Mouse (Mus musculus): ENCODE measurements around the gene Rbm20. TPM values are rescaled to one million over a fixed set of nuclear protein-coding genes. Genes with fewer than 3 reads are reported as not detected.
A peak's percentile ranks its signal among the peaks of the same experiment; 100 is the strongest.

Rbm20 gene
- polyA plus RNA-seq, 1 experiment from 2014 or later = 2.7 TPM

- no peak for DNase-seq (ENCODE audit: low spot score)
- H3K4me1 ChIP-seq (ENCODE audit: control insufficient read depth, insufficient read depth, low read length) = no peaks in the 10 kb centered on the region
Measured at GRCm38 (mm10) chr19:53757432-53758109, 80.5 kb downstream of the Rbm20 start.

GRCm38 (mm10) chr19:53758881-53759418 is 81.8 kb downstream of the Rbm20 start:
- no peak overlapping the region for H3K4me2 ChIP-seq (ENCODE audit: low read depth, severe bottlenecking)
- no peak for DNase-seq (ENCODE audit: low spot score)
- no peaks in the 10 kb centered on the region for H3K27me3 ChIP-seq (ENCODE audit: control insufficient read depth, insufficient read depth, low read length)
- H3K36me3 ChIP-seq (ENCODE audit: control insufficient read depth, insufficient read depth, low read length) = no peaks in the 10 kb centered on the region
- no peak overlapping the region for H3K4me3 ChIP-seq (ENCODE audit: low read depth, low read length)
- no peak for ATAC-seq (ENCODE audit: insufficient number of reproducible peaks, low FRiP score, low TSS enrichment, low read depth)
- H3K9me3 ChIP-seq (ENCODE audit: control insufficient read depth, low read length) = no peaks in the 10 kb centered on the region
- H3K9ac ChIP-seq (ENCODE audit: low read length) = no peak overlapping the region
- WGBS = 80% methylated on average over 2 of the region's 2 CpGs
- H3K4me1 ChIP-seq (ENCODE audit: control insufficient read depth, insufficient read depth, low read length) = no peaks in the 10 kb centered on the region
- no peak overlapping the region for H3K27ac ChIP-seq (replicated peaks; ENCODE audit: low read depth, low read length)

More at GRCm38 (mm10) chr19:53757432-53758109, 80.5 kb downstream of the Rbm20 start:
- WGBS = 88% methylated on average over 17 of the region's 17 CpGs
- Histone ChIP-seq H3K27ac (replicated peaks; ENCODE audit: low read depth, low read length) (no peak overlapping the region), H3K27me3 (ENCODE audit: control insufficient read depth, insufficient read depth, low read length) (no peaks in the 10 kb centered on the region), H3K4me3 (ENCODE audit: low read depth, low read length) (no peak overlapping the region), H3K36me3 (ENCODE audit: control insufficient read depth, insufficient read depth, low read length) (no peaks in the 10 kb centered on the region), H3K9ac (ENCODE audit: low read length) (no peak overlapping the region), H3K9me3 (ENCODE audit: control insufficient read depth, low read length) (no peaks in the 10 kb centered on the region), H3K4me2 (ENCODE audit: low read depth, severe bottlenecking) (no peak overlapping the region)
- ATAC-seq (ENCODE audit: insufficient number of reproducible peaks, low FRiP score, low TSS enrichment, low read depth) = no peak

- H3K4me2 ChIP-seq (ENCODE audit: low read depth, severe bottlenecking) = no peak overlapping the region
- ATAC-seq (ENCODE audit: insufficient number of reproducible peaks, low FRiP score, low TSS enrichment, low read depth) = no peak
- no peaks in the 10 kb centered on the region for H3K4me1 ChIP-seq (ENCODE audit: control insufficient read depth, insufficient read depth, low read length)
Measured at GRCm38 (mm10) chr19:53760125-53761101, 83.3 kb downstream of the Rbm20 start.

GRCm38 (mm10) chr19:53762749-53763438 is 85.8 kb downstream of the Rbm20 start:
- no peaks in the 10 kb centered on the region for H3K4me1 ChIP-seq (ENCODE audit: control insufficient read depth, insufficient read depth, low read length)
- ATAC-seq (ENCODE audit: insufficient number of reproducible peaks, low FRiP score, low TSS enrichment, low read depth) = no peak
- 79% methylated on average over 8 of the region's 8 CpGs for WGBS
- H3K27ac ChIP-seq (replicated peaks; ENCODE audit: low read depth, low read length) = no peak overlapping the region
- H3K9me3 ChIP-seq (ENCODE audit: control insufficient read depth, low read length) = no peaks in the 10 kb centered on the region
- peak; percentile 34 for DNase-seq (ENCODE audit: low spot score)
- H3K27me3 ChIP-seq (ENCODE audit: control insufficient read depth, insufficient read depth, low read length) = no peaks in the 10 kb centered on the region
- no peak overlapping the region for H3K4me2 ChIP-seq (ENCODE audit: low read depth, severe bottlenecking)
- no peak overlapping the region for H3K4me3 ChIP-seq (ENCODE audit: low read depth, low read length)
- no peak overlapping the region for H3K9ac ChIP-seq (ENCODE audit: low read length)
- H3K36me3 ChIP-seq (ENCODE audit: control insufficient read depth, insufficient read depth, low read length) = no peaks in the 10 kb centered on the region

More at GRCm38 (mm10) chr19:53760125-53761101, 83.3 kb downstream of the Rbm20 start:
- no peak for DNase-seq (ENCODE audit: low spot score)
- Histone ChIP-seq H3K36me3 (ENCODE audit: control insufficient read depth, insufficient read depth, low read length) (no peaks in the 10 kb centered on the region), H3K27ac (replicated peaks; ENCODE audit: low read depth, low read length) (no peak overlapping the region), H3K4me3 (ENCODE audit: low read depth, low read length) (no peak overlapping the region), H3K27me3 (ENCODE audit: control insufficient read depth, insufficient read depth, low read length) (no peaks in the 10 kb centered on the region), H3K9ac (ENCODE audit: low read length) (no peak overlapping the region), H3K9me3 (ENCODE audit: control insufficient read depth, low read length) (no peaks in the 10 kb centered on the region)
- WGBS = 84% methylated on average over 17 of the region's 17 CpGs

GRCm38 (mm10) chr19:53764688-53765478 is 87.8 kb downstream of the Rbm20 start:
- ATAC-seq (ENCODE audit: insufficient number of reproducible peaks, low FRiP score, low TSS enrichment, low read depth) (no peak), DNase-seq (ENCODE audit: low spot score) (no peak)
- Histone ChIP-seq H3K9ac (ENCODE audit: low read length) (no peak overlapping the region), H3K4me2 (ENCODE audit: low read depth, severe bottlenecking) (no peak overlapping the region), H3K4me1 (ENCODE audit: control insufficient read depth, insufficient read depth, low read length) (no peaks in the 10 kb centered on the region), H3K36me3 (ENCODE audit: control insufficient read depth, insufficient read depth, low read length) (no peaks in the 10 kb centered on the region), H3K27me3 (ENCODE audit: control insufficient read depth, insufficient read depth, low read length) (no peaks in the 10 kb centered on the region), H3K4me3 (ENCODE audit: low read depth, low read length) (no peak overlapping the region), H3K27ac (replicated peaks; ENCODE audit: low read depth, low read length) (no peak overlapping the region), H3K9me3 (ENCODE audit: control insufficient read depth, low read length) (no peaks in the 10 kb centered on the region)
- 82% methylated on average over 6 of the region's 7 CpGs for WGBS

- Histone ChIP-seq H3K27me3 (ENCODE audit: control insufficient read depth, insufficient read depth, low read length) (no peaks in the 10 kb centered on the region), H3K4me3 (ENCODE audit: low read depth, low read length) (no peak overlapping the region), H3K9ac (ENCODE audit: low read length) (no peak overlapping the region), H3K9me3 (ENCODE audit: control insufficient read depth, low read length) (no peaks in the 10 kb centered on the region), H3K36me3 (ENCODE audit: control insufficient read depth, insufficient read depth, low read length) (no peaks in the 10 kb centered on the region), H3K4me2 (ENCODE audit: low read depth, severe bottlenecking) (no peak overlapping the region), H3K4me1 (ENCODE audit: control insufficient read depth, insufficient read depth, low read length) (0 out of 2 replicates have a peak, but pooled peaks cover 3% of the 10 kb centered on the region), H3K27ac (replicated peaks; ENCODE audit: low read depth, low read length) (no peak overlapping the region)
- 34% methylated on average over 3 of the region's 3 CpGs for WGBS
- ATAC-seq (ENCODE audit: insufficient number of reproducible peaks, low FRiP score, low TSS enrichment, low read depth) (no peak), DNase-seq (ENCODE audit: low spot score) (peak; percentile 52)
Measured at GRCm38 (mm10) chr19:53768478-53768877, 91.4 kb downstream of the Rbm20 start.

GRCm38 (mm10) chr19:53773937-53774640 is 97.0 kb downstream of the Rbm20 start:
- Histone ChIP-seq H3K9ac (ENCODE audit: low read length) (no peak overlapping the region), H3K9me3 (ENCODE audit: control insufficient read depth, low read length) (no peaks in the 10 kb centered on the region), H3K4me2 (ENCODE audit: low read depth, severe bottlenecking) (no peak overlapping the region), H3K4me3 (ENCODE audit: low read depth, low read length) (no peak overlapping the region), H3K27ac (replicated peaks; ENCODE audit: low read depth, low read length) (no peak overlapping the region), H3K36me3 (ENCODE audit: control insufficient read depth, insufficient read depth, low read length) (no peaks in the 10 kb centered on the region), H3K27me3 (ENCODE audit: control insufficient read depth, insufficient read depth, low read length) (no peaks in the 10 kb centered on the region), H3K4me1 (ENCODE audit: control insufficient read depth, insufficient read depth, low read length) (0 out of 2 replicates have a peak, but pooled peaks cover 3% of the 10 kb centered on the region)
- 69% methylated on average over 11 of the region's 11 CpGs for WGBS
- ATAC-seq (ENCODE audit: insufficient number of reproducible peaks, low FRiP score, low TSS enrichment, low read depth) (no peak), DNase-seq (ENCODE audit: low spot score) (no peak)

Measured in limb, embryonic 11.5 days (tissue).